Mouse (Mus musculus): ENCODE results near the gene Fbxl22. TPM values are rescaled to one million over a fixed set of nuclear protein-coding genes. Genes with fewer than 3 reads are reported as not detected.

The Fbxl22 gene
- 0.72 TPM for polyA plus RNA-seq (2017; shearing (Covaris generic))

DNA sequence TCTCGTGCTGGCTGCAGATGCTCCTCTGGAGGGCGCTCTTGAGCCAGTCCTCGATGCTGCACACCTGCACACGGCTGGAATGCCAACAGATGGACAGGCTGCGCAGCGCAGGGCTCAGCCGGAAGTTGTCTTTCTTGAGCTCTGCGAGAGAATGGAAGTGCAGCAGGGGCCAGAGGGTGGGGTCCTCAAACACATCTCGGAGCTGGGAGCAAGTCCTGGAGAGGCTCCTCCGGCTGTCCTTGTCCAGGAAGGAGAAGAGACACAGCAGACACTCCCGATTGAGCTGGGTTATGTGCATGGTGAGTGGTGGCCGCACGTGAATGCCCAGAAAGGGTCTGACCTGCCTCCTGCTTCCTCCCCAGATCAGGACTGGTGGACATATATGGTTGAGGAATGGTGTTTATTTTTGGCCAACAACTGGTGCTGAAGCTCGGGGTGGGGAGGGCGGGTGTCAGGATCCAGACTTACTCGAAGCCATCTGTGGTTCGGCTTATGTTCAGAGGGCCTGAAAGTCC lies at the start of gene Fbxl22:
Gene Fbxl22 (minus strand): TSS at position 338 of the 515 bp plus-strand sequence.

Other genes starting within 250 kb of the Fbxl22 start
- 34.7 TPM for gene Herc1, start 164.1 kb downstream of the Fbxl22 start, polyA plus RNA-seq (2017; shearing (Covaris generic))
- gene Usp3, start 78.5 kb upstream of the Fbxl22 start, polyA plus RNA-seq (2017; shearing (Covaris generic)), result 147 TPM
- 0.99 TPM for gene Car12, start 199.1 kb upstream of the Fbxl22 start, polyA plus RNA-seq (2017; shearing (Covaris generic))

Measured in effector memory CD4-positive, alpha-beta T cell, adult 7 months (primary cell).